Mouse (Mus musculus): ENCODE data around the gene Supv3l1. TPM values are rescaled to one million over a fixed set of nuclear protein-coding genes. Genes with fewer than 3 reads are reported as not detected.
"Not testable (repeated sequence)": the region's sequence is repeated elsewhere in the genome, so short reads cannot be mapped to it uniquely, and the experiment has no call there.

Supv3l1 gene
- polyA plus RNA-seq, 1 experiment from 2014 or later = 27.0 TPM

GRCm38 (mm10) chr10:62452001-62452400 is 2.5 kb upstream of the Supv3l1 start:
- not testable (repeated sequence) for H3K4me2 ChIP-seq (replicated peaks); H3K27ac ChIP-seq; ATAC-seq (ENCODE audit: low FRiP score, low read depth); H3K4me3 ChIP-seq; H3K9ac ChIP-seq; H3K9me3 ChIP-seq; H3K27me3 ChIP-seq (replicated peaks)
- 70% methylated on average over 11 of the region's 11 CpGs for WGBS
- Histone ChIP-seq H3K36me3 (peaks cover 17% of the 10 kb centered on the region), H3K4me1 (peaks cover 13% of the 10 kb centered on the region; the same call in 1 of the 2 replicates)

- Histone ChIP-seq H3K4me2 (replicated peaks) (peak overlapping the region; percentile 73), H3K9me3 (no peaks in the 10 kb centered on the region), H3K4me1 (peaks cover 13% of the 10 kb centered on the region; the same call in 1 of the 2 replicates), H3K27me3 (replicated peaks) (no peaks in the 10 kb centered on the region), H3K4me3 (peak overlapping the region; percentile 96), H3K27ac (no peak overlapping the region), H3K9ac (peak overlapping the region; percentile 92), H3K36me3 (peaks cover 24% of the 10 kb centered on the region)
- 40% methylated on average over 18 of the region's 18 CpGs for WGBS
- ATAC-seq (ENCODE audit: low FRiP score, low read depth) = no peak; the same call in 1 of the 2 replicates
These were observed 722 bp upstream of the Supv3l1 start for GRCm38 (mm10) chr10:62450280-62450640.

- no peak for ATAC-seq (ENCODE audit: low FRiP score, low read depth)
- H3K36me3 ChIP-seq = peaks cover 78% of the 10 kb centered on the region
- WGBS = 94% methylated on average over 5 of the region's 5 CpGs
These were observed 19.1 kb downstream of the Supv3l1 start for GRCm38 (mm10) chr10:62430427-62430826.

GRCm38 (mm10) chr10:62425081-62425871 is 24.3 kb downstream of the Supv3l1 start:
- Histone ChIP-seq H3K4me3 (no peak overlapping the region), H3K4me1 (no peaks in the 10 kb centered on the region), H3K9ac (no peak overlapping the region), H3K4me2 (replicated peaks) (no peak overlapping the region), H3K36me3 (peaks cover 28% of the 10 kb centered on the region), H3K27me3 (replicated peaks) (no peaks in the 10 kb centered on the region), H3K9me3 (no peaks in the 10 kb centered on the region), H3K27ac (no peak overlapping the region)
- 54% methylated on average over 9 of the region's 9 CpGs for WGBS
- no peak for ATAC-seq (ENCODE audit: low FRiP score, low read depth)

More at GRCm38 (mm10) chr10:62430427-62430826, 19.1 kb downstream of the Supv3l1 start:
- no peak overlapping the region for H3K9ac ChIP-seq
- no peak overlapping the region for H3K4me3 ChIP-seq
- no peak overlapping the region for H3K4me2 ChIP-seq (replicated peaks)
- no peaks in the 10 kb centered on the region for H3K4me1 ChIP-seq
- H3K27ac ChIP-seq = no peak overlapping the region
- no peaks in the 10 kb centered on the region for H3K9me3 ChIP-seq
- H3K27me3 ChIP-seq (replicated peaks) = no peaks in the 10 kb centered on the region

GRCm38 (mm10) chr10:62422255-62422654 is 27.3 kb downstream of the Supv3l1 start, which contains the start of gene Hkdc1:
TSS of gene Hkdc1 (minus strand) at chr10:62422491.
- Histone ChIP-seq H3K27me3 (replicated peaks) (no peaks in the 10 kb centered on the region), H3K4me3 (no peak within 1 kb of the TSS), H3K9me3 (no peaks in the 10 kb centered on the region), H3K4me2 (replicated peaks) (no peak within 1 kb of the TSS), H3K4me1 (no peaks in the 10 kb centered on the region), H3K36me3 (no peaks in the 10 kb centered on the region), H3K27ac (no peak within 1 kb of the TSS), H3K9ac (no peak within 1 kb of the TSS)
- WGBS = 40% methylated on average over 15 of the region's 15 CpGs
- ATAC-seq (ENCODE audit: low FRiP score, low read depth) = no peak

GRCm38 (mm10) chr10:62421127-62421526 is 28.4 kb downstream of the Supv3l1 start:
- H3K9ac ChIP-seq = no peak overlapping the region
- H3K27me3 ChIP-seq (replicated peaks) = no peaks in the 10 kb centered on the region
- H3K4me1 ChIP-seq = no peaks in the 10 kb centered on the region
- 89% methylated on average over 3 of the region's 3 CpGs for WGBS
- H3K36me3 ChIP-seq = no peaks in the 10 kb centered on the region
- H3K4me3 ChIP-seq = no peak overlapping the region
- no peak for ATAC-seq (ENCODE audit: low FRiP score, low read depth)
- no peak overlapping the region for H3K27ac ChIP-seq
- no peak overlapping the region for H3K4me2 ChIP-seq (replicated peaks)
- H3K9me3 ChIP-seq = no peaks in the 10 kb centered on the region

- H3K4me1 ChIP-seq = no peaks in the 10 kb centered on the region
- no peaks in the 10 kb centered on the region for H3K36me3 ChIP-seq
- 82% methylated on average over 6 of the region's 6 CpGs for WGBS
- no peak overlapping the region for H3K4me3 ChIP-seq
- no peak overlapping the region for H3K4me2 ChIP-seq (replicated peaks)
- H3K9ac ChIP-seq = no peak overlapping the region
- H3K27me3 ChIP-seq (replicated peaks) = no peaks in the 10 kb centered on the region
- no peaks in the 10 kb centered on the region for H3K9me3 ChIP-seq
- no peak overlapping the region for H3K27ac ChIP-seq
- ATAC-seq (ENCODE audit: low FRiP score, low read depth) = no peak
These were observed 29.1 kb downstream of the Supv3l1 start for GRCm38 (mm10) chr10:62420399-62420798.

GRCm38 (mm10) chr10:62419422-62419821 is 30.1 kb downstream of the Supv3l1 start:
- Histone ChIP-seq H3K4me3 (no peak overlapping the region), H3K4me2 (replicated peaks) (no peak overlapping the region), H3K9me3 (no peaks in the 10 kb centered on the region), H3K4me1 (no peaks in the 10 kb centered on the region), H3K27me3 (replicated peaks) (no peaks in the 10 kb centered on the region), H3K9ac (no peak overlapping the region), H3K36me3 (no peaks in the 10 kb centered on the region), H3K27ac (no peak overlapping the region)
- ATAC-seq (ENCODE audit: low FRiP score, low read depth) = no peak
- 82% methylated on average over 5 of the region's 5 CpGs for WGBS

- Histone ChIP-seq H3K4me1 (no peaks in the 10 kb centered on the region), H3K27me3 (replicated peaks) (no peaks in the 10 kb centered on the region), H3K9me3 (no peaks in the 10 kb centered on the region), H3K9ac (no peak overlapping the region), H3K27ac (no peak overlapping the region), H3K4me2 (replicated peaks) (no peak overlapping the region), H3K36me3 (no peaks in the 10 kb centered on the region), H3K4me3 (no peak overlapping the region)
- ATAC-seq (ENCODE audit: low FRiP score, low read depth) = no peak
- 46% methylated on average over 7 of the region's 7 CpGs for WGBS
These were observed 30.6 kb downstream of the Supv3l1 start for GRCm38 (mm10) chr10:62418831-62419356.

- no peak overlapping the region for H3K4me2 ChIP-seq (replicated peaks)
- no peak overlapping the region for H3K4me3 ChIP-seq
- no peak overlapping the region for H3K9ac ChIP-seq
- no peaks in the 10 kb centered on the region for H3K4me1 ChIP-seq
- WGBS = 60% methylated on average over 4 of the region's 4 CpGs
- no peaks in the 10 kb centered on the region for H3K36me3 ChIP-seq
- H3K27me3 ChIP-seq (replicated peaks) = no peaks in the 10 kb centered on the region
- H3K27ac ChIP-seq = no peak overlapping the region
- no peak for ATAC-seq (ENCODE audit: low FRiP score, low read depth)
- no peaks in the 10 kb centered on the region for H3K9me3 ChIP-seq
These were observed 35.9 kb downstream of the Supv3l1 start for GRCm38 (mm10) chr10:62413606-62413982.

- Histone ChIP-seq H3K4me1 (no peaks in the 10 kb centered on the region), H3K27ac (no peak overlapping the region), H3K9me3 (no peaks in the 10 kb centered on the region), H3K9ac (no peak overlapping the region), H3K4me3 (no peak overlapping the region), H3K27me3 (replicated peaks) (no peaks in the 10 kb centered on the region), H3K4me2 (replicated peaks) (no peak overlapping the region), H3K36me3 (no peaks in the 10 kb centered on the region)
- 53% methylated on average over 7 of the region's 8 CpGs for WGBS
- no peak for ATAC-seq (ENCODE audit: low FRiP score, low read depth)
These were observed 36.5 kb downstream of the Supv3l1 start for GRCm38 (mm10) chr10:62412906-62413605.
